Mouse (Mus musculus) spleen, embryonic (tissue): Measurements from ENCODE around the gene 2310030G06Rik.

Experiments used
- CTCF ChIA-PET: fragments of 350-600 bp; sonication (Branson Sonifier 250); formaldehyde crosslinking; loops from one replicate; lab custom pipeline; 2022; lab: Charles Lee

Gene 2310030G06Rik

GRCm38 (mm10) chr9:50746214-50746677 is at the start of gene 2310030G06Rik:
TSS of gene 2310030G06Rik (minus strand) at chr9:50746536.
- CTCF ChIA-PET: no interaction called here

- CTCF ChIA-PET: no interaction called here
Observed at GRCm38 (mm10) chr9:50795266-50795665, 48.9 kb upstream of the 2310030G06Rik start.

GRCm38 (mm10) chr9:50782155-50782554 is 35.8 kb upstream of the 2310030G06Rik start:
- CTCF ChIA-PET: interaction anchor here (0.9 kb wide), 1 partner anchor 35 kb away, joined by 4 read pairs; no protein-coding TSS in a partner anchor

GRCm38 (mm10) chr9:50776162-50776760 is 29.9 kb upstream of the 2310030G06Rik start:
- CTCF ChIA-PET: no interaction called here

- CTCF ChIA-PET: no interaction called here
Observed at GRCm38 (mm10) chr9:50775662-50776126, 29.4 kb upstream of the 2310030G06Rik start.

GRCm38 (mm10) chr9:50774991-50775612 is 28.8 kb upstream of the 2310030G06Rik start, which contains the start of the genes Alg9 and 1110032A03Rik:
TSS of gene Alg9 (plus strand) at chr9:50775019.
TSS of gene 1110032A03Rik (minus strand) at chr9:50775520.
- CTCF ChIA-PET: interaction anchor here (0.6 kb wide), 6 partner anchors 11 to 328 kb away, joined by 3 to 7 read pairs (median 4); no protein-coding TSS in a partner anchor

- CTCF ChIA-PET: interaction anchor here (0.5 to 1.3 kb wide), 4 partner anchors 10 to 1527 kb away, joined by 3 to 11 read pairs (median 4); no protein-coding TSS in a partner anchor
Observed at GRCm38 (mm10) chr9:50774026-50774462, 27.7 kb upstream of the 2310030G06Rik start.

GRCm38 (mm10) chr9:50770011-50770410 is 23.7 kb upstream of the 2310030G06Rik start:
- CTCF ChIA-PET: no interaction called here

- CTCF ChIA-PET: no interaction called here
Observed at GRCm38 (mm10) chr9:50768107-50769002, 22.0 kb upstream of the 2310030G06Rik start, which contains the start of gene Fdxacb1. TSS of gene Fdxacb1 (plus strand) at chr9:50768236.

GRCm38 (mm10) chr9:50767531-50768106 is 21.3 kb upstream of the 2310030G06Rik start:
- CTCF ChIA-PET: interaction anchor here (0.5 to 0.7 kb wide), 2 partner anchors 47 to 82 kb away, joined by 3 to 6 read pairs; no protein-coding TSS in a partner anchor

GRCm38 (mm10) chr9:50763331-50763730 is 17.0 kb upstream of the 2310030G06Rik start:
- CTCF ChIA-PET: interaction anchor here (0.6 kb wide), 1 partner anchor 43 kb away, joined by 3 read pairs; no protein-coding TSS in a partner anchor

- CTCF ChIA-PET: no interaction called here
Observed at GRCm38 (mm10) chr9:50761520-50762243, 15.3 kb upstream of the 2310030G06Rik start.

- CTCF ChIA-PET: no interaction called here
Observed at GRCm38 (mm10) chr9:50756711-50757110, 10.4 kb upstream of the 2310030G06Rik start.

GRCm38 (mm10) chr9:50753947-50754346 is 7.6 kb upstream of the 2310030G06Rik start:
- CTCF ChIA-PET: no interaction called here

- CTCF ChIA-PET: no interaction called here
Observed at GRCm38 (mm10) chr9:50752784-50753615, 6.7 kb upstream of the 2310030G06Rik start.

GRCm38 (mm10) chr9:50752054-50752602 is 5.8 kb upstream of the 2310030G06Rik start, which contains the start of gene Hspb2:
TSS of gene Hspb2 (minus strand) at chr9:50752354.
- CTCF ChIA-PET: no interaction called here

- CTCF ChIA-PET: no interaction called here
Observed at GRCm38 (mm10) chr9:50751323-50751722, 5.0 kb upstream of the 2310030G06Rik start, which contains the start of gene Cryab. TSS of gene Cryab (plus strand) at chr9:50751325.

- CTCF ChIA-PET: no interaction called here
Observed at GRCm38 (mm10) chr9:50750706-50751105, 4.4 kb upstream of the 2310030G06Rik start.

GRCm38 (mm10) chr9:50745806-50746205 is 530 bp downstream of the 2310030G06Rik start:
- CTCF ChIA-PET: no interaction called here
